Mouse (Mus musculus) forebrain, embryonic 11.5 days (tissue): ENCODE results near the gene Gimap8. TPM values are rescaled to one million over a fixed set of nuclear protein-coding genes. Genes with fewer than 3 reads are reported as not detected.

Experiments used
- polyA plus RNA-seq: library from polyadenylated mRNA; unstranded; fragments of >200 nt; fragmentation: Nextera tagmentation; extraction: Ambion mirVana; gene quantifications from 2 replicates; pipeline ENCODE4 v1.2.1, GENCODE M21; 2014

Gene Gimap8
- polyA plus RNA-seq, 1 experiment from 2014 or later = 0.16 TPM

Other genes starting within 250 kb of the Gimap8 start
- 17.5 and 19.6 TPM in 2 replicates for gene Zfp467, start 201.4 kb upstream of the Gimap8 start, polyA plus RNA-seq
- gene Sspo, start 199.0 kb upstream of the Gimap8 start, polyA plus RNA-seq = 0.05 and 0.29 TPM in 2 replicates
- 52.5 and 56.6 TPM in 2 replicates for gene Atp6v0e2, start 109.6 kb upstream of the Gimap8 start, polyA plus RNA-seq
- 12.6 and 13.7 TPM in 2 replicates for gene Lrrc61, start 92.4 kb upstream of the Gimap8 start, polyA plus RNA-seq
- gene Rarres2, start 74.4 kb upstream of the Gimap8 start, polyA plus RNA-seq = 0.60 and 0.84 TPM in 2 replicates
- not detected in 2 replicates for gene Gm45021, start 57.6 kb upstream of the Gimap8 start, polyA plus RNA-seq
- 50.2 and 50.6 TPM in 2 replicates for gene Repin1, start 53.4 kb upstream of the Gimap8 start, polyA plus RNA-seq
- 0.67 TPM in 1 of 2 replicates, not detected in the other for gene Gm44965, start 53.3 kb upstream of the Gimap8 start, polyA plus RNA-seq
- gene Zfp775, start 45.2 kb upstream of the Gimap8 start, polyA plus RNA-seq = 12.7 and 14.2 TPM in 2 replicates
- 0.48 and 0.60 TPM in 2 replicates for gene AI854703, start 20.5 kb upstream of the Gimap8 start, polyA plus RNA-seq
- gene Gimap9, start 28.9 kb downstream of the Gimap8 start, polyA plus RNA-seq = 3.1 and 3.3 TPM in 2 replicates
- 4.3 and 4.5 TPM in 2 replicates for gene Gimap4, start 37.3 kb downstream of the Gimap8 start, polyA plus RNA-seq
- gene Gimap6, start 61.0 kb downstream of the Gimap8 start, polyA plus RNA-seq = 7.1 and 8.7 TPM in 2 replicates
- gene Gm28053, start 71.4 kb downstream of the Gimap8 start, polyA plus RNA-seq = 0.94 TPM in 1 of 2 replicates, not detected in the other
- not detected in 2 replicates for gene Gimap7, start 71.4 kb downstream of the Gimap8 start, polyA plus RNA-seq
- 5.4 and 6.4 TPM in 2 replicates for gene Gimap1, start 91.8 kb downstream of the Gimap8 start, polyA plus RNA-seq
- 0.71 and 1.5 TPM in 2 replicates for gene Gimap5, start 99.0 kb downstream of the Gimap8 start, polyA plus RNA-seq
- gene Gimap3, start 123.6 kb downstream of the Gimap8 start, polyA plus RNA-seq = not detected in 2 replicates
- gene Tmem176a, start 193.7 kb downstream of the Gimap8 start, polyA plus RNA-seq = 15.7 and 18.2 TPM in 2 replicates
- 50.5 and 51.0 TPM in 2 replicates for gene Tmem176b, start 194.3 kb downstream of the Gimap8 start, polyA plus RNA-seq
- gene Aoc1, start 225.7 kb downstream of the Gimap8 start, polyA plus RNA-seq = not detected in 2 replicates